Mouse (Mus musculus) layer of hippocampus, postnatal 14 days (tissue): ENCODE results near the gene Prodh2. TPM values are rescaled to one million over a fixed set of nuclear protein-coding genes. Genes with fewer than 3 reads are reported as not detected.
"Not testable (repeated sequence)": the region's sequence is repeated elsewhere in the genome, so short reads cannot be mapped to it uniquely, and the experiment has no call there.

ENCODE experiments used
- DNase-seq, 2 experiments: peaks; one replicate each; pipeline ENCODE4 v3.0.0; 2021 to 2022; ENCODE audit warnings: low spot score in 2 of 2, mixed read lengths in 1 of 2
- long read RNA-seq, 2 experiments: library from polyadenylated mRNA; stranded (forward); transcript quantifications; one replicate each; pipeline ENCODE4 v2.0.0; 2021
- total RNA-seq, 2 experiments: library from RNA; stranded (reverse); gene quantifications; 2 replicates each; pipeline ENCODE4 v1.2.3; 2021

Gene Prodh2
- not detected for total RNA-seq
- long read RNA-seq, experiment 1 = 0 reads
- long read RNA-seq, experiment 2 = 0 reads

DNA sequence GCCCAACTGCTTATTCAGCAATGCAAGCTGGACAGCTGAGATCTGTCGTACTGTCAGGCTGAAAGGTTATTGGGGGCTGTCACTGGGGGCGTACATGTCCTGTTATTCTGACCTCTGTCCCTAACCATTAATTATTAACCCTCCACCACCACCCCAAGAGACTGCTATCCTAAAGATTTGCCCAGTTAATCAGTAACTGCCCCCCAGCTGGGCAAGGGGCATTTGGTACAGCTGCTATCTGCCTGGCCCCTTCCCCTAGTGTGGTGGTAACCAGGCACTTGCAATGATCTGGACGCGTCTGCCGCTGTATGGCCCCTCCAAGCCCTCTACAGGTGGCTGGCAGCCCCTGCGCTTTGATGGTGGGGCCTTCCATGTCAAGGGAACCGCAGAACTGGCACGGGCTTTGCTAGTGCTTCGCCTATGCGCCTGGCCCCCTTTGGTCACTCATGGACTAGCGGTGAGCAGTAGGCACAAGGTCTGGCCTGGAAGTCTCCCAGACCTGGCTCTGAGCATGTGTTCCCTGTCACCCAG lies at the start of gene Prodh2:
Gene Prodh2, plus strand, starts transcription at position 222 of the 531 bp plus-strand sequence.
- no peak for DNase-seq

DNA sequence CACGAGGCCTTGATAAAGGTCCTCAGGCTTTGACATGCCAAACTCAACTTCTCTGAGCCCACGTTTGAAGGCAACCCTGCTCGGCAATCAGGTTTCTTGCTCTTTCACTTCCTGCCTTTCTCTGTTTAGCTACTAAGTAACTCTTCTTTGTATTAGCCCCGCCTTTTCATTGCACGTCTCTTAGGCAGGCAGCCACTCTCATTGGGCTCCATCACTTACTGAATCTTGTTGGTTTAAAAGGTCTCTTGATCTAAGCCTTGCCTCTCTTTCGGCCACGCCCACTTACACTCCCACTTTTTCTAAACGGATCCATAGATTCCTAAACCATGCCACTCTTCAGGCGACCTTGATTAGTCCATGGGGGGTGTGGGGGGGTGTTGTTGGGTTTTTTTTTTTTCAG lies 49.7 kb upstream of the Prodh2 start:
- DNase-seq = no peak

DNA sequence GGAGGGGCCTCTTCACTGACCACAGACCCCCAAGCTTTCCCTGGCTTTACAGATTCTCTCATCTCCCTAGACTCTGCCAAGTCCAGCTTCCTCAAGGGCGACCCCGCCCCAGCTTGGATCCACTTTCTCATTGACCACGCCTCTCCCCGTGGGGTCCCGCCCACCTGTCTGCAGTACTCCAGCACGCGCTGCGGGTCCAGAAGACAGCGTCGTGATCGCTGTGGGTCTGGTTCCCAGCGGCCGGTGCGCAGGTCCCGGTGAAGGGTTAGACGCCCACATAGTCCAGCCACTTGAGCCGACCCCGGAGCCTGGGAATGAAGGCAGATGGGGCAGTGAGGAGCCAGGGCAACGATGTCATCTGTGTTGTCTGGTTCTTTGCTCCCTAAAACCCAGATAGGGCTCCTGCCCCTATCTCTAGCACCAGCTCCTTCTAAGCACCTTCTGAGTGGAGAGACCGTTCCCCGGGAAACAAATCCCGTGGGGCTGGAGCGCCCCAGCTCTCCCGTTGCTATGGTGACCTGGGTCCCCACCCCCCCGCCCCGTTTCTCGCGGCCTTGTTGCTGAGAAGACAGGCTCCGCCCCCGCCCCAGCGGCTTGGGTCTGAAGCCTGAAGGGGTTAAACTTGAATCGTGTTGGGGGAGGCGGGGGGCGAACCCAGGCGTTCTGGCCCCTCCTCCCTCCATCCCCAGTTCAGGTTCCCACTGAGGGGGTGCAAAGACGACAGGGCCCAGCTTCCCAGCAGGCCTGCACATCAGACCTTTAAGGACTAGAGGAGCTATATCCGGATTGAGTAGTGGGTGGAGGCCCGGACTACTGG lies 49.1 kb upstream of the Prodh2 start:
- peak; percentile 76 to 82 for DNase-seq

DNA sequence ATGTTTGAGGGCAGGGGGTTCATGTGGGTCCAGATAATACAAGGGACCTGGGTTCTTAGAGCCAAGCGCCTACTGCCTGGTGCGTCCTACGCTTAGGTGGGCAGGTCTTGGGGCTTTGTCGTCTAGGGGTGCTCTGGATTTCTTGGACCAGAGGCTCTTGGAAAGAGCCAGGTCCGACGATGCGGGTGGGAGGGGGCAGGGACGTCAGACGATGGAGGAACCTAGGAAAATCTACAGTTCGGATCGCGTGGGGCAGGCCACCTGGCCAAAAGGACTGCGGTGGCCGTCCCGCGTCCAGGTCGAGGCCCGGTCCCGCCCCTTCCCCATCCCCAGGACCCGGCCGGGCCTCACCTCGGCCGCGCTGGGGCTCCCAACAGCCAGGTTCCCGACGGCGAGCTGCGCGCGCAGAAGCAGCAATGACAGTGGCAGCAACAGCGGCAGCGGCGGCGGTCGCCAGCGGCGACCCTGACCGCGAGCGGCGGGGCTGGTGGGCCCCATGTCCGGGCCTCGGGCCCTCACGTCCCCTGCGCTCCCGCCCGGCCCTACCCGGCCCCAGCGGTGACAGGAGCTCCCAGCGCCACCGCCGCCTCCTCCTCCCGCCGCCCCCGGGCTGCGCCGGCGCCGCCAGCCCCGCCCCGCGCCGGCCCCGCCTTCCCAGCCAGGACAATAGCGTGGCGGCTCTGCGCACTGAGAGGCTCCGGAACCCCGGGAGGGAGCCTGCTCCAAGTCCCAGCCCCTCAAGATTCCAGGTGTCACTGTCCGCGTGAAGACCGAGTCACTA lies 48.3 kb upstream of the Prodh2 start, which contains the start of gene Aplp1:
Gene Aplp1, minus strand, starts transcription at position 565 of the 781 bp plus-strand sequence.
- DNase-seq = peak; percentile 69 to 73

DNA sequence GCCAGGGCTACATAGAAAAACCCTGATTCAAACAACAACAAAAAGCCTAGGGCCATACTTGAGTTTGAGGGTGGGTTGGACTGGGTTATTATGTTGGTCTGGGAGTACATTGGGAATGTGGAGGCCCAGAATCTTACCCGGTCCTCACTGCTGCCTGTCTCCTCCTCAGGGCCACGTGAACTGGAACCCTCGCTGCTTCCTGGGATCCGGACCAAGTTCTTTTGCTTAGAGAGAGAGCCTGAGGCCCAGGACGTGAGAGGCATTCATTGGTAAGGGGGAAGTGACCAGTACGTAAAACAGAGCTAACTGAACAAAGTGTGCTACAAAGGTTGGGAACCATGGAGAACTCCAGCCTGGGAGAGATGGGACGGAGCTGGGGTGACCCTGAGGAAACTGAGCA lies 43.2 kb upstream of the Prodh2 start:
- DNase-seq = peak in 1 of 2 experiments; percentile 48

DNA sequence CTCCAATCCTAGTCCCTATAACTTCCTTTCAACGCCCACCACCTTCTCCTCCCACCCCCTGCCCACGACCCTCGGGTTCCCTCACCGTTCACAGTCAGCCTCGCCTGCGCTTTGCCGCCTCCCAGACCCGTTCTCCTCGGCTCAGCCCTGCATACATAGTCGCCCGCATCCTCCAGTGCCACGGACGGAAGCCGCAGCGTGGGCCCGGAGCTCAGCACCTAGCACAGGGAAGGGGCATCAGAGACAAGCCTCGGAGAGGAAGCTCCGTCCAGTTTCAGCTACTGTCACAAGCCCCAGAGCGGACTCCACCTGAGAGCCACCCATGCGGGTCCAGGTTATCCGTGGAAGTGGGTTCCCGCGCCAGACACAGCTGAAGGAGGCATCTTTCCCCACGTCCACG lies 40.1 kb upstream of the Prodh2 start:
- DNase-seq = no peak

DNA sequence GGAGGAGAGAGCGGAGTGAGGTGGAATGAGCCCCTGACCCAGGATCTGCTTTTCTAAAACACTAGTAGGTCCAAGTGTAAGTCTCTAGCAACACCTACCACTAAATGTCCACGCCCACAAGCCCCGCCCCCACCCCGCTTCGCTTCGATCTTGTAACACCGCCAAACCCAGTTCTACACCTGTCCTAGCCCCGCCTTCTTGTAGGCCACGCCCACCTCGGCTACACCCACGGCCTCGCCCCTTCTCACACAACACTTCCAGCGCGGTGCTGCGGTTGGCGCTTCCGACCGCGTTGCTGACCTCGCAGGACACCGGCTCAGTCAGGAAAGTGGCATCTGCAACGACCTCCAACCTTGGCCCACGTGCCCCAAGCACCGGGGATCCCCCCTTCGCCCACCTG lies 39.7 kb upstream of the Prodh2 start:
- DNase-seq = no peak

DNA sequence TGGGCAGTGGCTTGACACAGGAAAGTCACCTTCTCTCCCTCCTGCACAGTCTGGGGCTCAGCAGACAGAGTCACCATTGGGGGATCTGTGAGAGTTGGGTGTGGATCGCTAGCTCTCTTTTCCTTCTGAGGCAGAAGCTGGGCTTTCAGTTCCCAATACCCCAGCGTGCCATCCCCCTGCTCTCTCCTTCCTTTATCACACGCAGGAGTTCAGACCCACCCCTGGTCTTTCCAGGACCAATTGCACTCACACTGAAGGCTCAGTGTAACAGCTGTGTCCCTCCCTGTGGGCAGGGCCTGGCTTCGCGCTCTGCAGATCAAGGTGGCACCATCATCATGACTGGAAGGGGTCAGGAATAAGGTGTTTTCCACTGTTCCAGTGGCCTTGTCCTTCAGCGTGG lies 39.2 kb upstream of the Prodh2 start:
- DNase-seq = no peak

DNA sequence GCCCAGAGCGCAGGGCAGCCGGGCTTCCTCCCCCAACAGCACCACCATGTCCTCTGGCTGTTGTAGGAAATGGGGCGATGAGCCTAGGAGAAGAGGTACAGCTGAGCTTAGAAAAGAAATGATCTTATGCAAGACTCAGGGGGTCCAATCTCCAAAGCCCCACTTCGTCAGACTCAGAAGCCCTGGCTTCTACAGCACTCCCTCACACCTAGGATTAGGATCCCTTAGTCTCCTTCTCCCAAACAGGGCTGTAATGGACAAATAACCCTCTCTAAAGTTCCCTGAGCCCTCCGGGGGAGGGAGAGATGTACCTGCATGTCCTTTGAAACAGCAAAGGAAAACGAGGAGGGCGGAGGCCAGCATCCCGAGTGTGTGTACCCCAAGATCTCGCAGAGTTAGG lies 36.9 kb upstream of the Prodh2 start:
- no peak for DNase-seq

DNA sequence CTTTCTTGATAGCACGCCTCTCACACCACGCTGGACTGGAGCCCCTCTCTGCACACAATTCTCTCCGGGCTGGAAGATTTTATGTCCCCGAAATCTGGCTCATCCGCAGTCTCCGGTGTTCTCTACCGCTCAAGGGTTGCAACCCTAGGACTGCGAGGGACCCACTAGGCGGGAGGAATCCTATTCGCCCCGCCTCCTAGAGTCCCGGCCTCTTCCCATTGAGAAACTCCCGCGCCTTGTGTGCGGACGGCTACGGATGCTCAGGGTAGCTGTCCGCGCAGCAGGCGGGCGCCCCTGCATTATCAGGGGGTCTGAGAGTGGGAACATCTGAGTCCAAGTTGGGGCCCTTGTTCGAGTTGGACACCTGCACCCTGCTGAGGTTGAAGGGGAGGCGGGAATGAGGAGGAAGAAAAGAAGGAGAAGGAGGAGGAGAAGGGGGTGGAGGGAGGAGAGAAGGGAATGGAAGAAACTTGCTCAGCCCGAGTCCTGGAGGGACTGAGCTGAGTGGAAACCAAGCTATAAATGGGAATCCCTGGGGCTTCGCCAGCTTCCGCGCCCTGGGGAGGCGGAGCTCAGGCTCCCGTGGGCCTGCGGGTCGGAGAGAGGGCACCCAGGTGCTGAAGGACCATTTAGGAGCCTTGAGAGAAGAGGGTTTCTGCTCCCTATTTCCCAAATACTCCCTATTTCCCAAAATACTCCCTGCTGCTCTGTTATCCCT lies 36.4 kb upstream of the Prodh2 start:
- no peak for DNase-seq

DNA sequence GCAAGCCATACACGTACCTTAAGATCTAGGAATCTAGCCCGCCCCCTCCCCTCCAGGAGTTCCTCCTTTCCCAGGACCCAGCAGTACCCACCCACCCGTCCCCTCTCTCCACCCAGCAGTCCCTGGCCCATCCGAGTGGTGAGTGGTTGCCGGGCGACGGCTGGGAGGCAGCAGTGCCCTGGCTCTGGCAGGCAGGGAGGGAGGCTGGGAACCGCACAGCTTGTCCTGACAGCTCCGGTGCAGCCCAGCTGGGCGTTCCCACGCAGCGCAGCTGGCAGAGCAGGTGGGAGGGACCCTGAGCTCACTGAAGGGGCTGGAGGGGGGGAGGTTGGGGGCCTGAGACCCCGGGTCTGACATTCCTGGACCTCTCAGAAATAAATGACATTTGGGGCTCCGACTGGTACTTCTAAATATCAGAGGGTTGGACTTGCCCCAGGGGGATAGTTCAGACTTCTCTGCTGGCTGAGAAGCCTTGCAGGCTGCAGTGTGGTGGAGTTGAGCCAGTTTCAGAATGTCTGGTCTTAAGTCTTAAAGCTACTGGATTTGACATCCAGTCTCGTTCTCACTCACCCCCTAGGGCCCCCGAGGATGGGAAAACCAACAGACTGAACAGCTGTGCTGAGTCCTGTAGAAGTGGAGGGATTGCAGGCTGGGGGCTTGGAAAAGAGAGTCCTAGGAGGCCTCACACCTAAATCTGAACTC lies 35.6 kb upstream of the Prodh2 start, which contains the start of the genes Kirrel2 and Nphs1:
Gene Kirrel2, minus strand, starts transcription at position 62 of the 702 bp plus-strand sequence.
Gene Nphs1, plus strand, starts transcription at position 687 of the 702 bp plus-strand sequence.
- DNase-seq = peak; percentile 73 to 74

DNA sequence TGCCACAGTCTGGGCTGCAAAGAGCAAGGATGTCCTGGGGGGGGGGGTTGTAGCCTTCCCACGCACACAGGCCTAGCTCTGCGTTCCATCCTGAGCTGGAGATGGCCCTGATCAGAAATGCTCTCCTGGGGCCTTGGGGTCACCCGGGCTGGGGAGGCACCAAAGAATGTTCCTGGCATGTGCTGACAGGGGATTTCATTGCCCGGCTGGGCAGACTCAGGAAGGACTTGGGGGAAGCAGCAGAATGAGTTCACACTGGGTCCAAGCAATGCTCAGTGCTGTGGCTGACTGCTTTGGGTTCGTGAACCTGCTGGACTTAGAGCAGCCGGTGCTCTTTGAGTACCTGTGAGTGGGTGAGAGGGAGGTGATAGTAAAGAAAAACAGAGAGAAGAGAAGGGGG lies 33.9 kb upstream of the Prodh2 start:
- no peak for DNase-seq

DNA sequence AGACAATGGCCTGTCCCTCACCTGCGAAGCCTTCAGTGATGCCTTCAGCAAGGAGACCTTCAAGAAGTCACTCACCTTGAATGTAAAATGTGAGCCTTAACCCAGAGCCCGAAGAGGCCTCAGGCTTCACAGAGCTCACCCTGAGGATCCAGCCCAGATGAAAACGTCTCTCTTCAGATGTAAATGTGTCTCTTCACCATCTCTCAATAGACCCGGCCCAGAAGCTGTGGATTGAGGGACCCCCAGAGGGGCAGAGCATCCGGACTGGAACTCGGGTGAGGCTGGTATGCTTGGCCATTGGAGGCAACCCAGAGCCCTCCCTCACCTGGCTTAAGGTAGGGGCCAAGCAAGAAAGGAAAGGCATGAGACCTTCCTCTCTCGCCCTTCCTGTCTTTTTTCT lies 29.9 kb upstream of the Prodh2 start:
- no peak for DNase-seq

DNA sequence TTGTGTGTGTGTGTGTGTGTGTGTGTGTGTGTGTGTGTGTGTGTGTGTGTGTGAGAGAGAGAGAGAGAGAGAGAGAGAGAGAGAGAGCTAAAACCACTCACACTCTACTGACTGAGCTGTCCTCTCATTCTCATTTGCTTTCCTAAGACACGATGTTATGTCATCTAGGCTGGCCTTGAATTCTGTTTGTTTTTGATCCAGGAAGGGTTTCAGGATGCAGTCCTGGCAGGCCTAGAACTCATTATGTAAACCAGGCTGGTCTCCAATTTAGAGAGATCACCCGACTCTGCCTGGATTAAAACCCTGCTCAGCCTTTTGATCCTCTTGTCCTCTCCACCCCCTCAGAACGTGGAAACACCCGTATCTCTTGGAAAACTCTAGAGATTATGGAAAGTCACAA lies 29.4 kb upstream of the Prodh2 start:
- no peak for DNase-seq

DNA sequence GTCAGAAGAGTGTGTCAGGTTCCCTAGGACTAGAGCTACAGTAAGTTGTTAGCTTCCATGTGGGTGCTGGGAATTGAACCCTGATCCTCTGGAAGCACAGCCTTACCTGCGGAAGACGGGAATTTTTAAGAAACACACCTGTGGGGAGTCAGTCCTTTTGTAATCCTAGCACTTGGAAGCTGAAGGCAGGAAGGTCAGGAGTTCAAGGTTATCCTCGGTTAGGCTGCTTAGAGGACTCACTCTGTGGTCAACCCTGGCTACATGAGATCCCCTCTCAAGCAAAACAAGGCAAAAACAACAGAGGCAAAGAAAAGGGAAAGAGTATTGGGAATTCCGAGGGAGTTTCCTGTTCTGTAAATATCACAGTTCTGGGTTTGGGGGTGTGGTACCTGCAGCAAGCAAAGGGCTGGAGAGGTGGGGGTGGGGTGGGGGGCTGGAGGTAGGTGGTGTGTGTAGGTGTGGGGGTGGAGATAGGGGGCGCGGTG lies 28.6 kb upstream of the Prodh2 start:
- no peak for DNase-seq

DNA sequence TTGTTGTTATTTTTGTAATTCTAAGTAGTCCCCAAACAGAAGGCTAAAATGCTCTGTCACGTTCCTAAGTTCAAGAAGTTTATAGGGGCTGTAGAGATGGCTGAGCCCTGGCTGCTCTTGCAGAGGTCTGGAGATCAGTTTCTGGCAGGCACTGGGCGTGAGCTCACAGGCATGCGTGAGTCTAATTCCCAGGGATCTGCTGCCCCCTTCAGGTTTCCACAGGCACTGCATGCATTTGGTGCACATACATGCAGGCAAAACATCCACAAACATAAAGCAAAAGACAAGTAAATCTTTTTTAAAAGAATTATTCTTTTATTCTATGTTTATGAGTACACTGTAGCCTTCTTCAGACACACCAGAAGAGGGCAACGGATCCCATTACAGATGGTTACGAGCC lies 21.0 kb upstream of the Prodh2 start:
- DNase-seq = peak in 1 of 2 experiments; percentile 55

DNA sequence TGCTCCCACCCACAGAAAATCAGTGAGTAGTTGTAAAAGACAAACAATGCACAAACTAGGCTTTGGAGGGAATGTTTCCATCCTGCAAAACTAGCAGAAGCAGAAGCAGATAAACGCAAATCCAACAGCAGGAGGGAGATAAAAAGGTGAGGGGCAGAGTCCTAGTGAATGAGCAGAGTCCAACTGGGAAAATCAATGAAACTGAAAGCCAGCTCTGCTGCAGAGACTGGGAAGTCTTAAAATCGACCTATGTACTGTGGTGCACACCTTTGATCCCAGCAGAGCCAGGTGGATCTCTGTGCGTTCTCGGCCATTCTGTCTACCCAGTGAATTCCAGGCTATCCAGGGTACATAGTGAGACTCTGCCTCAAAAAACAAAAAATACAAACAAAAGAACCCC lies 18.4 kb upstream of the Prodh2 start:
- DNase-seq = no peak

DNA sequence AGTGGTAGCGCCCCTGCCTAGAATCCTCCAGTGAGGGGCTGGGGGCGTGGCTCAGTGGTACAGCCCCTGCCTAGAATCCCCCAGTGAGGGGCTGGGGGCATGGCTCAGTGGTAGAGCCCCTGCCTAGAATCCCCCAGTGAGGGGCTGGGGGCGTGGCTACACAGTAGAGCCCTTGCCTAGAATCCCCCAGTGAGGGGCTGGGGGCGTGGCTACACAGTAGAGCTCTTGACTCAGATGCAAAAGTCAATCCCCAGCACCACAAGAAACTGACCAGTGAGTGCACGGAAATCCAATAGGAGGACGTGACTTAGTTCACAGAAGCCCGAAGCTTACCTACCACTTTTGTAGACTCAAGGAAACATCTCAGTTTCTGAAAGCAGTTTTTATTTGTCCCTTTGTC lies 17.3 kb upstream of the Prodh2 start:
- not testable (repeated sequence) for DNase-seq

DNA sequence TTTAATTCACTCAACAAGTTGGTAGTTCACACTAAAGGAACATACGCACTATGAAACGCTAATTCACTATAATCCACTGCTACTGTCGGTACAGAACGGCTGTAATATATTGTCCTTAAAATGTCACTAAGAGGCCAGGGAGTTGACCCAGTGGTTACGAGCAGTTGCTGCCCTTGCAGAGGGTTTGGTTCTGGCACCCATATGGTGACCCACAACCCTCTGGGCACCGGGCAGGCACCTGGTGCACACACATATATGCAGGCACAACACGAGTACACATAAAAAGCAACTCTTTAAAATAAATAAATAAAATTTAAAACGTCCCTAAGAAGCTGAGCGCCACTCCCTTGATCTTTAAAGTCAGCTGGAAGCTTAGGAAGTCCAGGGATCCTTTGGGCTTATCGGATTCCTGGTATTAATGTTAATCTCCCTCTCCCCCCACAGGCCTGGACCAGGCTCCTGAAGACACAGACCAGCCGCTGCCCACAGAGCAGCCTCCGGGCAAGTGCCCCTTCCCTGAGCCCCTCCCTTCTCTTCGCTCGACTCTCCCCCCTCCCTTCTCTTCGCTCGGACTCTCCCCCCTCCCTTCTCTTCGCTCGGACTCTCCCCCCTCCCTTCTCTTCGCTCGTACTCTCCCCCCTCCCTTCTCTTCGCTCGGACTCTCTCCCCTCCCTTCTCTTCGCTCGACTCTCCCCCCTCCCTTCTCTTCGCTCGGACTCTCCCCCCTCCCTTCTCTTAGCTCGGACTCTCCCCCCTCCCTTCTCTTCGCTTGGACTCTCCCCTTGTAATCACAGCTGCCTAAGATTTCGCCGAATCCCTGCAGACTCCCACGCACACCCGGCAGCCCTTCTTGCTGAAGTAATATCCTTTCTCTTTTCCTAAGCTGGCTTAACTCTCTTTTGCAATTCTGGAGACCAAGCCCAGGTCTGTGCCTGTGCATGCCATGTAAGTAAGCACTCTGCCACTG lies 15.7 kb upstream of the Prodh2 start:
- no peak for DNase-seq
